Mouse (Mus musculus) CH12F3 (cell line): Measurements from ENCODE around the gene Pip5k1c.

Experiments
- in situ Hi-C: fragments of 300-500 bp; cut with MboI; formaldehyde crosslinking; loops from 2 replicates; pipeline ENCODE4 v1.14.3; 2020; ENCODE audit warnings: low sequenced_read_pairs

Gene Pip5k1c

GRCm38 (mm10) chr10:81300352-81300907, 7.7 kb downstream of the Pip5k1c start:
- in situ Hi-C loops, result no loop called here

- in situ Hi-C loops, result no loop called here
Observed at GRCm38 (mm10) chr10:81301321-81301720, 8.6 kb downstream of the Pip5k1c start.

- in situ Hi-C loops, result no loop called here
Observed at GRCm38 (mm10) chr10:81302288-81302687, 9.5 kb downstream of the Pip5k1c start.

DNA sequence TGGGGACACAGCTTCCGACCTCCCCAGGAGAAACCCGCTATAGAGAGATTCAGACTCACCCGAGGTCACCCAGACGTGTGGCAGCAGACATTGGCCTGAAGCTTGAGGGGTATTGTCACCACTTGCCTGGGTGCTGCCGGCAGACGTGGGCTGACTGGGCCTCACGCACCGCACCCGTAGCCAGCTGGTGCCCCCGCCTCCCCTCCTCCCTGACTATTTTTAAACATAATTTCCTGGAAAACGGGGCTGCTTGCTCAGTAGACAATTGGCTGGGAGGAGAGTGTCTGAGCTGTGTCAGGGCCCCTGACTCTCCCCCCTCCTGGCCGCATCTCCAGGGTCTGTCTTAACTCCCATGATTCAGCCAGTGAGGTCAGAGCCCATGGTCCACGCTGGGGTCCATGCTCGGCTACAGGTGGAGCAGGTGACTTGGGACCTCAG, 10.0 kb downstream of the Pip5k1c start:
- in situ Hi-C loops, result no loop called here

DNA sequence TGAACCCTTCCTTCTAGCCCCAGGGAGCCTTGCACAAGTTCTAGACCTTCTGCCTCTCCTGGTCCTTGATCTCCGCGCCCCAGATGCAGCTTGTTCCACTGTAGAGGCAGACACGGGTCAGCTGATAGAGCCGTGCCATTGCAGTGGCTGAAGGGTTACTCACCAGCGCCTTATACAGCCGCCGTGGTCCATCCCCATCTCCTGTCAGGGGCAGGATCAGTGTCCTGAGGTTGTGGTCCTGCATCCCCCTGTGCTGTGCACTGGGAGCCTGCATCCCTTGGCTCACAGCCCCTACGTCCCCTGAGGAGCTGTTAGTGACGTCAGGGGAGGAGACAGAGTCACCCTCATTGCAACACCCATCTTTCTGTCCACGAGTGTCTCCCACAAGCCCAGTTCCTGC, 10.5 kb downstream of the Pip5k1c start:
- in situ Hi-C loops, result no loop called here

DNA sequence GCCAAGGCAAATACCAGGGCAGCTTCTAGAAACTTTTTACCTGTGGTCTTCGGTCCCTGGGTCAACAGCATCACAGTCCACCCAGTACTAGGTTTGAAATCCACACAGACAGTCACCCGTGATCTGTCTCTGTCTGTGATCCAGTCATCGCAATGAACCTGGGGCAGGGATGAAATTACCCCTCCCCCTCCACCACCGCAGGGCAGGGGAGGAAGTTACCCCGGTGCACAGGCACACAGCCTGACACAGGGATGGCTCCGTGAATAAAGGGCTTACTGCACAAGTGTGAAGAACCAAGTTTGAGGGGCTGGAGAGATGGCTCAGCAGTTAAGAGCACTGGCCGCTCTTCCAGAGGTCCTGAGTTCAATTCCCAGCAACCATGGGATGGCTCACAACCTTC, 11.0 kb downstream of the Pip5k1c start:
- in situ Hi-C loops, result no loop called here

DNA sequence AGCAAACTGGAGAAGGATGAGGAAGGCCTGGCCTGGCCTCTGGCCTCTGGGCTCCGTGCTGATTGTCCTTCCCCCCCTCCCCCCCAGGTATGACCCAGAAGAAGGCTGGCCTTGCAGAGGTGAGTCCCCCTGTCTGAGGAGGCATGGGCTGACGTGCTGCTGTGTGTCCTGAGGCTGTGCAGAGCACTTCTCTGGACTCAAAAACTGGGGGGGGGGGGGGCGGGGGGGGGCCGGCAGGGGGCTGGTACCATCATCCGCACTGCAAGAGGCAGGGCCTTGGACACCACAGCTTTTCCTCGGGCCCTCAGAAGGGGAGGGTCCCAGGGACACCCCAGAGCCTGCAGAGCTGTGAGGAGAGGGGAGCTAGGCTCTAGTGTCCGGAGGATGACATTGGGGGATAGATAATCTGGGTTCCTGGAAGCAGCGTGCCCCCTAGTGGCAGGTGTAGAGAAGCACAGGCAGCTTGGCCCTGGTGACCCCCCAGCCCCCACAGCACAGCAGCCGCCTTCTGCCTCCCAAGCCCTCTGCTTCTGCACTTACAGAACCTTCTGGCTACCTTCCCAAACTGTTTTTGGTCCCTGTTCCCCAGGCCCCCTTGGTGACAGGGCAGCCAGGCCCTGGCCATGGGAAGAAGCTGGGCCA, 12.0 kb downstream of the Pip5k1c start:
- in situ Hi-C loops, result no loop called here

DNA sequence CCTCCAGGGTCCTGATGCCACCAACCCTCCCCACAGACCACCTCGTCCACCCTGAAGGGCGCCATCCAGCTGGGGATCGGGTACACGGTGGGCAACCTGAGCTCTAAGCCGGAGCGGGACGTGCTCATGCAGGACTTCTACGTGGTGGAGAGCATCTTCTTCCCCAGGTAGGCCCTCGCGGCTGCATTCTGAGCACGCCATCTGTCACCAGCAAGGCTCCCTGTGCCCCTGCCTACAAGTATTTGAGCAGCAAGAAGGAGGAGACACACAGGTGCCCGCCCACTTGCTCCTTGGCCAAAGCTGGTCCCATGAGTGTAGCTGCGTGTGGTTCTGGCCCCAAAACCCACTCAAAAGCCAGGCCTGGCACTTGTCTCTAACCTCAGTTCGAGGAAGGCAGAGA, 12.9 kb downstream of the Pip5k1c start:
- in situ Hi-C loops, result no loop called here

DNA sequence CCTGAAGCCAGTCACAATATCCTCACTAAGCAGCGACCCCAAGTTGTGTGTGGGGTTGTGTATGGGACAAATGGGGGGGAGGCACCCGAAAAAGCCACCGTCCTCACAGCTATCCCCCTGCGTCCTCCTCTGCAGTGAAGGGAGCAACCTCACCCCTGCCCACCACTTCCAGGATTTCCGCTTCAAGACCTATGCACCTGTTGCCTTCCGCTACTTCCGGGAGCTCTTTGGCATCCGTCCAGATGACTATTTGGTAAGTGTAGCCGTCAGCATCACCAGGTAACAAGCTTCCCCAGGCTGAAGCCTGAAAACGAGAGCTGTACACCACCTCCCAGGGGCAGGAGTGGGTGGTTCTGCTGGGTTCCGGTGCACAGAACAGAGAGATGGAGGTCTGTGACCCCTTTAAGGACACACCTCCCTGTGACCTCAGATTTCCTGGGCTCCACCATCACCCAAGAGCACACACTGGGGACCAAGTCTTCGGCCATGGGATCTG, 13.5 kb downstream of the Pip5k1c start:
- in situ Hi-C loops, result no loop called here

- in situ Hi-C loops, result no loop called here
Observed at GRCm38 (mm10) chr10:81306837-81307682, 14.3 kb downstream of the Pip5k1c start.

GRCm38 (mm10) chr10:81309571-81309970, 16.8 kb downstream of the Pip5k1c start:
- in situ Hi-C loops, result no loop called here

DNA sequence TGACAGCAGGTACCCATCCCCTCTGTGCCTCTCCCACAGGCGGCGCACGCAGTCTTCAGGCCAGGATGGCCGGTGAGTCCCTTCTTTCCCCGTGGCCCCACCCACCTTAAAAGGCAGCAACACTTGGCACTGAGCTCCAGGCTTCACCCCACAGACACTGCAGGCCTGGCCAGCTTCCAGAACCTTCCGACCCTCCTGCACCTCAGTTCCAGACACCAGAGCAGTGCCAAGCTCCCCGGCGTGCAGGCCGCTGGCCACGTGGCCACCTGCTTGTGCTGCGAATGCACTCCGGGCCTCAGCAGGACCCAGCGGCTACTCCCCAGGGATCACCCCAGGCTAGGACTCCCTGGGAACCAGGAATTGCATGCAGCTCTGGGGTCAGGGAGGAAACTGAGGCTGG, 20.8 kb downstream of the Pip5k1c start:
- in situ Hi-C loops, result no loop called here

GRCm38 (mm10) chr10:81314201-81314600, 21.4 kb downstream of the Pip5k1c start:
- in situ Hi-C loops, result no loop called here

GRCm38 (mm10) chr10:81315587-81315986, 22.8 kb downstream of the Pip5k1c start:
- in situ Hi-C loops, result no loop called here

DNA sequence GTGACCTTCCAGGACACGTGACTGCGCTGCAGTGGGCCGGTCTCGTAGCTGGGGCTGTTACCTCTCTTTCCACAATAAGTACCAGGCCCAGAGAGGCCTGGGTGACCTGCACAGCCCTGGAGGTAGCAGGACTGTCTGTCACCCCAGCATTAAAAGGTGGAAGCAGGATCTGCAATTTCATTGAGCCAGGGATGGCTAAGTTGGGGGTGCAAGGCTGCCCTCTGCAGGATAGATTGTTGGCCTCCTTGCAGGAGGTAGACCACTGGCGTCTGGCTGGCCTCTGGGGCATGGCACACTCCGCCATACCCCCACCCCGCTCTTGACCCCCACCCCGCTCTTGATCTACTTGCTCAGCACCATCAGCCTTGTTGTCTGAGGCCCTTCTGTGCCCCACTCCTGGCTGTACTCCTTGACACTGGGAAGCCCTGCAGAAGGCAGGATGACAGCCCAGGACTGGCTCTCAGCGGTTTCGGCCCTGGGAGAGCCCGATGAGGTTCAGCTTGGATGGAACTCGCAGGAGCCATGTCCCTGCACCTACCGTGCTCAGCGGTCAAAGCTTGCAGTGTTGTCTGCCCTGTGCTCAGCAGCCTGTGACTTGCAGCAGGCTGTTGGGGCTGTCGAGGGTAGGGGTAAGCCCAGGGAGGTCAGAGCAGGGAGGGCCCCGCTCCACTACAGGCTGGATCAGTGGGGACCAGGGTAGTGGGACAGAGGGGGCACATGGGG, 23.7 kb downstream of the Pip5k1c start:
- in situ Hi-C loops, result no loop called here

GRCm38 (mm10) chr10:81317273-81317672, 24.5 kb downstream of the Pip5k1c start:
- in situ Hi-C loops, result no loop called here

DNA sequence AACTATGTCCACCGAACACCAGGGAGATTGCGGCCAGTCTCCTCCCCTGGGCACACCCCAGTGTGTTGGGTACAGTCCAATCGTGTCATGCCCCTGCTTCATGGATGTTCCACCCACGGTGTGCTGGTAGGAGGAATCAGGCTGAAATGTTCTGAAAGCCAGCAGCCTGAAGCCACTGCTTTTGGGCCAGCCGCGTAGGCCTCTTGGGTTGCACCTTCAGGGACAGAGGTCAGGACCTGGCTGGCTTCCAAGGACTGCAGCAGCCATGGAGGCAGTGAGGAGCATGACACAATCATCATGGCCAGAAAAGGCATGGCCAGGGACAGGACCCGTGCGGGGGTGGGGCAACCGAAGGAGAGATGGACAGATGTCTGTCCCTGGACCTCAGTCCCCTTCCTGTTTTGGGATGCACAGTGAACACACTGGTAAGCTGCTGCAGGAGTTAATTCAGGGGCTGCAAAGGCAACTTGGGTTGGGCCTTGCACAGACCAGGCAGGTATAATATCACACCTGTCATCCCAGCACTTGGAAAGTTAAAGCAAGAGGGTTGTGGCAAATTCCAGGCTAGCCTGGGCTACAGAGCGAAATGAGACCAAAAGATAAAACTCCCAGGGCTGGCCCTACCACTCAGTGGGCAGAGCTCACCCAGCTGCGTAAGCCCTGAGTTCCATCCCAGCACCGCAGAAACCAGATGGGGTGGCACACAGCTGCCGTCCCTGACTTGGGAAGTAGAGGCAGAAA, 26.0 kb downstream of the Pip5k1c start:
- in situ Hi-C loops, result no loop called here

- in situ Hi-C loops, result no loop called here
Observed at GRCm38 (mm10) chr10:81319330-81319699, 26.6 kb downstream of the Pip5k1c start.

DNA sequence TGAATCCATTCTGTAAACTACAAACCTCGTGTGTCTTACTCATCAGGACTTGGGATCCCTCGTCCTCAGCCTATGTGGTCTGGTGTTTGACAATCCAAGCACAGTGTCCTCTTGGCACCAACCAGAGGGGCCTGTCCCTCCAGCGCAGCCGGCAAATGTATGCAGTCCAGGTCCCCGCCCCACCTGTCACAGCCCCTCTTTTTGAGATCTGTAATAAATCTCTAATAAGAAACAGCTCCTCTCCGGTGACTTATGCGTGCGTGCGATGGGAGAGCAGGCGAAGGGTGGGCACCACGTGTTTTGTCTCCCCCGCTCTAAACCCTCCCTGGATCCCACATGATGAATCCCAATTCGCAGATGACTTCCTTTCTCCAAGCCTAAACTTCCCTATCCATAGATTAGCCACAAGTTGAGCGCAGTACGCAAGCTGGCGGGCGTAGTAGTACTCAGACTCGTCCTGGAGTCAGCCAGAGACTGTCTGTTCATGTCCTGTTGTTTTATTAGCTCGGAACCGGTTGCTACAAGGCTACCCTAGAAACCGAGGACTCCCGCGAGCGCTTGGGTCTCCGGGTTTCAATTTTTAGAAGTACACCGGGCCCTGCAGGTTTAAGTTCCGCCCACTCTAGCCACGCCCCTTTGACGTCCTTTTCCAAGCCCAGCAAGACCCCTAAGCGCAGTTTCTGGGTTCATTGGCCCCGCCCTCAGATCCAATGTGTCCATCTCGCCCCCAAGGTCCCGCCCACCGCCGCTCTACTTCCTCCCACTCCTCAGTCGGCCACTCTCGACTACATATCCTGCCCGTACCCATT, 27.2 kb downstream of the Pip5k1c start:
- in situ Hi-C loops, result no loop called here
